Mouse (Mus musculus) ovary, adult 2 months (tissue): ENCODE data around the gene Etnk2. TPM values are rescaled to one million over a fixed set of nuclear protein-coding genes. Genes with fewer than 3 reads are reported as not detected.

ENCODE experiments used
- polyA plus RNA-seq: library from polyadenylated mRNA; depleted of rRNA; stranded (reverse); fragments of >200 nt; gene quantifications from 2 replicates; pipeline ENCODE4 v1.2.3, GENCODE M21; 2012; rRNA removed

The Etnk2 gene
- polyA plus RNA-seq, result 43.0 and 54.1 TPM in 2 replicates

GRCm38 (mm10) chr1:133363276-133364021 lies at the start of gene Etnk2:
TSS of gene Etnk2 (plus strand) at chr1:133363572.

GRCm38 (mm10) chr1:133321267-133321925 lies 42.0 kb upstream of the Etnk2 start, which contains the start of gene Kiss1:
TSS of gene Kiss1 (plus strand) at chr1:133321875.

GRCm38 (mm10) chr1:133350210-133350609 lies 13.2 kb upstream of the Etnk2 start, which contains the start of gene Ren1:
TSS of gene Ren1 (plus strand) at chr1:133350510.

GRCm38 (mm10) chr1:133423543-133424480 lies 60.4 kb downstream of the Etnk2 start, which contains the start of gene Sox13:
TSS of gene Sox13 (minus strand) at chr1:133424377.

Other genes with a start within 250 kb of the Etnk2 start
- 22.3 and 32.7 TPM in 2 replicates for gene Ppp1r15b, start 232.4 kb upstream of the Etnk2 start, polyA plus RNA-seq
- gene Plekha6, start 199.4 kb upstream of the Etnk2 start, polyA plus RNA-seq, result 26.8 and 33.3 TPM in 2 replicates
- 0.79 and 2.6 TPM in 2 replicates for gene Golt1a, start 53.8 kb upstream of the Etnk2 start, polyA plus RNA-seq
- gene Kiss1, start 41.7 kb upstream of the Etnk2 start, polyA plus RNA-seq, result 2.6 and 2.9 TPM in 2 replicates
- gene Ren1, start 13.1 kb upstream of the Etnk2 start, polyA plus RNA-seq, result 8.1 and 8.3 TPM in 2 replicates
- 65.4 and 71.7 TPM in 2 replicates for gene Sox13, start 60.8 kb downstream of the Etnk2 start, polyA plus RNA-seq
- 12.1 and 23.8 TPM in 2 replicates for gene Snrpe, start 246.7 kb downstream of the Etnk2 start, polyA plus RNA-seq